Mouse (Mus musculus) cerebellum, adult 2 months (tissue): ENCODE data around the gene Abhd2.

Experiments
- CTCF ChIP-seq: fragments of 200-500 bp; IDR thresholded peaks from 2 replicates; pipeline ENCODE4 v1.5.1; 2011; ENCODE audit warnings: low read depth, mild to moderate bottlenecking, control low read depth, low read length, moderate library complexity, borderline replicate concordance; ENCODE audit not compliant: insufficient read depth
- POLR2A ChIP-seq: fragments of 200-500 bp; IDR thresholded peaks from 2 replicates; pipeline ENCODE4 v1.6.1; 2011; ENCODE audit warnings: low read length, control low read depth, borderline replicate concordance; ENCODE audit not compliant: insufficient read depth

GRCm38 (mm10) chr7:79269866-79270265 lies 3.1 kb upstream of the Abhd2 start:
- TF ChIP-seq POLR2A (no peak), CTCF (no peak)
